Mouse (Mus musculus) retina, embryonic 14.5 days (tissue): ENCODE data around the gene Cmtm8.

Source experiments
- DNase-seq: peaks from one replicate; pipeline ENCODE4 v3.0.0-alpha.2; 2015; ENCODE audit warnings: low spot score

Gene Cmtm8

DNA sequence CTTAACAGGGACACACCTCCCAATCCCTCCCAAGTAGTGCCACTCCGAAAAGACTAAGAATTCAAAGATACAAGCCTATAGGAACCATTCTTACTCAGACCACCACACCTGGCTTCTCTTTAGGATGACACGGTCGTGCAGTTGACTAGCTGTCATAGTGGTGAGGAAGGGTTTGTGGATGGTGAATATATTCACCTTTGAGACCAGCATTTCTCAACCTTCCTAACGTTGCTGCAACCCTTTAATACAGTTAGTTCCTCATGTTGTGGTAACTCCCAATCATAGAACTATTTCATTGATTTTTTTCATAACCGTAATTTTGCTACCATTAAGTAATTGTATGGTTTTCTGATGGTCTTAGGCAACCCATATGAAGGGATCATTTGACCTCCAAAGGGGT, 56.8 kb downstream of the Cmtm8 start:
- no peak for DNase-seq

DNA sequence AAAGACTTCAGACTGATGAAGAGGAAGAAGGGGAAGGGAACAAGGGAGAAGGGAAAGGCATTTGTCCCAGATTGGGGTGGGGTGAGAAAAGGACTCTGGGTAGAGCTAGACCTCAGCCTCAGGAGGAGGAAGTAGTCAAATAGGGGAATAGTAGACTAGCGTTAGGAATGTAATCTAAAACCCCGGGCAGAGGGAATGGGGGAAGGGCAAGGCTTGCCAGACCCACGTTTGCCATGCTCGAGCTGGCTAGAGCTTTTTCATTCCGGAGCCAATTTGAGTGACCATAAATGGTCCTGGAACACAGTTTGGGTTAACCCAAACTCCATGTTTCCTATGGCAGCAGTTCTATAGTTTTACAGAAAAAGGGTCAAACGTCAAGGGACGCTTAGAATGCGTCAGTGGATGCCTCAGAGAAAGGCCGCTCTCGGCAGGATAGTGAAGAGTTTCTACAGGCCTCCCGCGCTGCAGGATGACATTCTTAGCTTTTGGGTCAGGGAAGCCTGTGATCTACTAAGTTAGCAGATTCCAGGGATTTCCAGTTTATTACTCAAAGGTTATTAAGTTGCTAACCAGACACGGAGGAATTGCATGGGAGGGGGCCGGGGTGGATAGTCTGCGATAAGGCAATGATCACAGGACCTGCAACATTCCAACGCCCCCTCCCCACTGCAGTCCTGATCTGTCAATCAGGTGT, 58.4 kb downstream of the Cmtm8 start:
- peak; percentile 54 for DNase-seq

DNA sequence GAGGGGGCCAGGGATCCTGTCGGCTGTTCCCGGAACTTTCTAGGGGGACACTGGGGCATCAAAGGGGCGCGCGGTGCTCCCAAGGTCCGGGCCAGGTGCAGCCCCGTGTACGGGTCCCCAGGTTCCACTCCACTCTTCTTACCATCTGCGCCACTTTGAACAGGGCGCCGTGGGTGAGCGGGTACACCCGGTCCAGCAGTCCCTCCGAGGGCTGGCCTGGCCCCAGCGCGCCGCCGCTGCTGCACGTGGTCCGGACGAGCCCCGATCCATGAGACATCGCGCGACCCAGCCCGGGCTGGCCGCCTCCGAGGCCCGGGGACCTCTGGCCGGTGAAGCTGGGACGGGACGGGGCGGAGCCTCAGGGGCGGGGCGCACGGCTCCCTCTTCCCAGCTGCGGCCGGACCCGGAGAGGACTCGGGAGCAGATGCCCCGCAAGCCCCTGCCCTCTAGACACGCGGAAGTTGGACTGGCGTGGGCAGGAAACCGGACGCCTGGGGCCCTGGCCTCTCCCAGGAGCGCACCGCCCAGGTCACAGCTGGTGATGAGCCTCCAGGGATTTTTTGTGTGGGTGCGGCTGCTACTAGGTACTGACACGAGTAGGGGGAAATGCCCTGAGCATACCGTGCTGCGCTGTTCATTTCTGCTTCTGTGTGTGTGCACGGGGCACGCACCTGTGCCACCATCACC, 62.3 kb downstream of the Cmtm8 start, which contains the start of gene Cmtm7:
Gene Cmtm7 (minus strand): TSS at position 331 of the 687 bp plus-strand sequence.
- peak; percentile 72 for DNase-seq

DNA sequence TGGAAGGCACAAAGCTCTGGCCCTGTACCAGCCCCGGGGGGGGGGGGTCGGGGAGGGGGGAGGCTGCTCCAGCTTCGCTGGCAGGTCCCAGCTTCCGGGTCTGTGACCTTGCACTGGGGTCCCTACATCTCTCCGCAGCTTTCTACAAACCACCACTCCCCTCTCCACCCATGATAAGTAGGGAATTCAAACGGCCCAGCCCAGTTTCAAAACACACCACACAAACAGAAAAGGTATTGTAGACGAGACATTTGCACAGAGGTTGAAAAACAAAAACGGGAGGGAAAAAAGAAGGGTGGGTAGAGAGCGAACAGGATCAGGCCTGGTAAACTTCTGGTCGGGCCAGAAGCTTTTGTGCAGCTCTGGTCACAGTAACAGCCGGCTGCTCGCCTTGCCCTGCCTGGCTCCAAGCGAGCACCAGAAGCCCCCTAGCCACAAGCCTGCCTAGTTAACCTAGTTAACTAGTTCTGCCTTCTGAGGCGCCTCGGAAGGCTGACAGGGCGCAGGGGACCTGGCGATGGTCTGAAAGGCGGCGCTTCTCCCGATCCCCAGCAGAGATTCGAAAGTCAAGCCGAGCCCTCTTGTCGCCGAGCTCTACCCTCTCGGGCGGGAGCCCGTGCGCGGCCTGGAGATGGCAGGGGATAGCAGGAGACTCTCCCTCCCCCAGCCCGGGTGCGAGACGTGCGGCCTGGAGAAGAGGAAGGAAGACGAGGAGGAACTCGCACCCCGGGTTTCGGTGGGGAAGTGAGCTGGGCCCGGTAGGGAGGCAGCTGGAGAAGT, 63.0 kb downstream of the Cmtm8 start:
- peak; percentile 51 for DNase-seq

DNA sequence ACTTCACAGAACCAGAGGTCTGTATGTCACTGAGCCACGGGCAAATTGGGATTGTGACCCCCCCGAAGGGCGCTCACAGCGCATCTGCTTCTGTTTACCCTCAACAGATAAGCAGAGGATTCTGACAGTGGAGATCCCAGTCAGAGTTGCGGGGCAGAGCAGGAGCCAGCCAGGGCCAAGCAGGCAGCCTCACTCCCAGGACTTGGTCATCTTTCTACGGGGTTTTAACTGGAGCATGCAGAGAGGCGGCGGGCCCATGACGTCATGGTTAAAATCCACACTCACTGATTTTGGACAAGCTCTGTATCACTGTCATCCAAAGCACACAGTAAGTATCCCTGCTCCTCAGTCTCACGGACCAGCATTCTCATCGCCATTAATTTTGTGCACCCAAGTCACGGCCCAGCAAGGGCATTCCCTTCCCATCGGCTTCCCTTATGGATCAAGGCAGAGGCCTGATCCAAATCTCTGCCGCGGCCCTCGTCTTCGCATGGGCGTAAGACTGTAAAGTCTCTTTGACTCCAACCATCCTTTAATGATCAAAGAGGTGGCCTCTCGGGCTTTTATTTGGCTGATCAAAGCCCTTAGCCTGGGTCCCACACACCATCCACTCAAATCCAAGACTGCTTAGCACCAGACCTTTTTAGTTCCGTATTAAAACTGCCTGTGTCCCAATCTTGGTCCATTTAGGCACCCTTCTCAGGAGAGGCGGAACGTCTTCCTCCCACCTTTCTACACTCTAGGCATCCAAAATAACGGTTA, 63.8 kb downstream of the Cmtm8 start:
- peak; percentile 38 for DNase-seq

DNA sequence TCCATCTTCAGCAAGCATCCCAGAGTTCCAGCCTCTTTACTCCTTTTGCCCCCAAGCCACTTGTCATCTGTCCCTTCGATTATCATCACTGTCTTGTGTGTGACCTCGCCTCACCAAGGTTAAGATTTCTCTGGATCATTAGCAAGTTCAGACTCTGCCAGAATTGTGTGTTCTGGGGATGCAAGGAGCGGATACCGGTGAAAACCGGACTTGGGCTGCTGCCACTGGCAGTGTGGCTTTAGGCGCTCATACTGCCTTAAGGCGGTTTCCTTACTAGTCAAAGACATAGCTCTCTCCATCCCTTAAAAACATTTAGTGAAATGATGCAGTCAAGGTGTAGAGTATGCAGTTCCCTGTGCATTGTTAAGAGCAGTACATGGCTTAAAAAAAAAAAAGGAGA, 65.1 kb downstream of the Cmtm8 start:
- no peak for DNase-seq

DNA sequence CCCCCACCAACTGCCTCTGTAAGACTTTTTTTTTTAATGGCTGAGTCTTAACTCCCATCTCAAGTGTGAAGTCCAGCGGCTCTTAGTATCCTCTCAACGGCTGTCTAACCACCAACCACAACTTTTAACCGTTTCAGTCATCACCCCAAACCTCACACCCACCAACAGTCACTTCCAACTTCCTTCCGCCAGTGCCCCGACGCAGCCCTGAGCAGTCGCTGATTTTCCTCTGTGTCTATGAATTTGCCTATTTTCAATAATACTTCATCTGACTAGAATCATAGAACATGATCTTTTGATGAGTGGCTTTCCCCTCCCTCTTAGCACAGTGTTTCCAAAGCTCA, 65.9 kb downstream of the Cmtm8 start:
- no peak for DNase-seq

DNA sequence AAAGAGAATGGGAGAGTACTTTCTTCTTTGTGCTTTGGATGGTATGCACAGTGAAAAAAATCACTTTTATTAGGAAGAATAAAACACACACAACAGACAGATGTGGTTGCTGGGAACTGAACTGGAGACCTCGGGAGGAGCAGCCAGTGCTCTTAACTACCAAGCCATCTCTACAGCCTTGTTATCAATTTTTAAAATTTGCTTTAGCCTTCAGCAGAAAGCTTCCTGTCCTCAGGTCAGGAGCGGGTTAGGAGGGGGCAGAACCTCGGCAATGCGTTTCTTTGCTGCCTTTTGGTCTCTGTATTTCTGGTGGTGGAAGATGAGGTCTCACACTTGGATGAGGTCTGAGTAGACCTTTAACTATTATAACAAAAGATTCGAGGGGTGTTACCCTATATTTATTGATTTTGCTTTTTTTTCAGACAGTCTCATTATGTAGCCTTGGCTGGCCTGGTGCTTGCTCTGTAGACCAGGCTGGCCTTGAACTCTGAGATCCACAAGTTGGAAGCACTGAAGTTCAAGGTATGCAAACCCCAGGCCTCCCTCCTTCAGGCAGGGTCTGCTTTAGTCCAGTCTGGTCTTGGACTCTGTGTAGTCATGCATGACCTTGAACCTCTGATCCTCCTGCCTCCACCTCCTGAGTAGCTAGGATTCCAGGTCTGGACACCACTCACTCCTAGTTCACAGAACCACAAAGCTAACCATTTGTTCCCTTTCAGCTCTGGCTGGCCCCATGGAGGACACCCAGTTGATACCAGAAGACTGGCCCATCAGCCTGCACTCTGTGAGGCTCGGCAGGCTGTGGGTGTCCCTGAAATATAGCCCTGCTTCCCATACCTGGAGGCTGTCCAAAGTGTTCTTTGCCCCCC, 66.5 kb downstream of the Cmtm8 start:
- DNase-seq: no peak

DNA sequence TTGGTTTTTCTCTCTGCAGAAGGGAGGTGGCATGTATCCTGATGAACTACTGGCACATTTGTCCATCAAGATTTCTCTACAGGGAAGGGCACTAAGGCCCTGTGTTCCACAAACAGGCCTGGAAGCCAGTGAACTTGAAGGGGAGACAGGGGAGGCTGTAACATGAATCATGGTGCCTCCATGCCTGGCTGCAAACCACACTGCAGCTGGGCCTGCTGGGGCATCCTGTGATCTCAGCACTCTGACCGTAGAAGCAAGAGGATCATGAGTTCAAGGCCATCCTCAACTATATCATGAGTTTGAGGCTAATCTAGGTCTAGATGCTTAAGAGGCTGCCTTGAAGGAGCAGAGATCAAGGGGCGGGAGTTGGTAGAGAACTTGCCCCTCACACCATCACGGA, 67.6 kb downstream of the Cmtm8 start:
- DNase-seq: no peak

DNA sequence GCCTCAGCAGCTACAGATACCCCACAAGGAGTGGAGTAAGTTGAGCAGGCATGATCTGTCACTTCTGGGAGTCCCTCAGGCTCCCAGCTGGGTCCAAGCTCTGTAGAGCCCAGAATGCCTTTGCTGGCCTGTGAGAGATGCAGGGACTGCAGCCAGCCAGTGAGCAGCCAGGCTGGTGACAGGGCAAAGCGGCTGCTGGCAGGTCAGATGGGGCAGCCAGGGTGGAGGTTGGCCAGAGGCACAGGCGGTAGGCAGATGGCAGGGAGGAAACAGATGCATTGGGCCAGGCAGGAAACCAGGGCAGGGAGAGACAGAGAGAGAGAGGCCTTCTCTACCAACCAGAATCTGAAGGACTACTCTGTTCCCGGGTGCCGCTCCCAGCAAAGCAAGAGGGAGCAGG, 68.7 kb downstream of the Cmtm8 start:
- peak; percentile 46 for DNase-seq

DNA sequence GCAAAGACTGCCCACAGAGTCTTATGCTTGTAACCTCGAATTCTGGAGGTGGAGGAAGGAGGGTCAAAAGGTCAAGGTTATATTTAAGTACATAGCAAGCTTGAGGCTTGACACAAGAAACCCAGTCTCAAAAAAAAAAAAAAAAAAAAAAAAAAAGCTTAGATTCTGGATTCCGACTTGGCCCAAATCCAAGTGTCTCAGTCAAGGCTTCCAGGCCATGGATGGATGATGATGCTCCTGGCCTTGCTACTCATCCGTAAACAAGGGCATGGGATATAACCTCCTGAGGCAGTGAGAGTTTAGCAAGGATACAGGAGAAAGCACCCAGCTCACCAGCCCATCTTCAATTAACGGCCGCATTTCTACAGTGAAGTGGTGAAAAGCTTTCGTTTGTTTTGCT, 69.3 kb downstream of the Cmtm8 start:
- DNase-seq: no peak

DNA sequence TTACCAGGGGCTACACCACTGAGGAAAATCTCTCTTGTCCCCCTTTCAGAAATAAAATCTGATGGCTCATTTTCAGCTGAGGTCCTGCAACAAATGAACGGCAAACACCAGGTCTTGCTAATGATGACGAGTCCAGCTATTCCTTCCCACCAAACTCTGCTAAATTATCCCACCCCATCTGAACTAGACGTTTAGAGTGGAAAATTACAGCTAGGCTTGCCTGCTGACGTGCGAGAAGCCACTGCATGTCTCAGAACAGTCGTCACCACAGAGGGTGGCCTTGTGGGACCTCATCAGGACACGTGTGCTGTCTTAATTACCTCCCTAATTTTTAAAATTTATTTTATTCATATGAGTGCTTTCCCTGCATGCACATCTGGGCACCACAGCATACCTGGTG, 72.4 kb downstream of the Cmtm8 start:
- DNase-seq: no peak

DNA sequence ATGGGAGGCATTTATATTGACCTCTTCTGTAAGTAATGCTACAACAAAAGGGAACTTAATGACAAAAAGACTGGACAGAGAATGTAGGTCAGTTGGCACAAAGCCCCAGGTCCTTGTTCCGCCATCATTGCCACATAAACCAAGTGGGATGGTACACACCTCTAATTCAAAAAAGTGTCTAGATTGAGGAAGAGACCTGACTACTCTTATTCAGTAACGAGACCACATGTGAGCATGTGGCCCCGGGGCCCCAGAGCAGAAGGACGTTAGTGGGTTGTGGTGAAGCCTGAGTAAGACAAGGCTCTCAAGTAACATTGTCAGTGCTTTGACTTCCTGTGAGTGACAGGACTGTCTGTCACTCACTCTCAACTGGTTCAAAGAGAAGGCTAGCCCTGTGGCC, 73.7 kb downstream of the Cmtm8 start:
- no peak for DNase-seq

DNA sequence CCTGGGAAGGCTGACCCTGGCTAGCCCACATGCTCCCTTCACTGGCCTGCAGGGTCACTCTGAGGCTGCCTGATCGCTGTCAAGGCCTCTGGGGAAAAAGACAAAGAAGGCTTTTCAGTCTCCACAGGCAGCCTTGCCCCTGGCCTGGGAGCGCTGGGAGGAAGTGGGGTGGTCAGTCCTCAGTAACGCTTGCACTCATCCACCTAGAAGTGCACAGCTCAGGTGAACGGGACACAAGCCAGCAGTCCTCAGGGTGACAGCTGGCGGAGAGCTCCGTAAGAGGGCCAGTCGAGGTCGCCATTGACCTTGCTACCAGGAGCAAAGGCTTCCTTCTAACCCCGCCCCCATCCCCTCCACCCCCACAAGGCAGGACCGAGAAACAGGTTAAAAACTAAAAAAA, 75.9 kb downstream of the Cmtm8 start:
- peak; percentile 29 for DNase-seq

DNA sequence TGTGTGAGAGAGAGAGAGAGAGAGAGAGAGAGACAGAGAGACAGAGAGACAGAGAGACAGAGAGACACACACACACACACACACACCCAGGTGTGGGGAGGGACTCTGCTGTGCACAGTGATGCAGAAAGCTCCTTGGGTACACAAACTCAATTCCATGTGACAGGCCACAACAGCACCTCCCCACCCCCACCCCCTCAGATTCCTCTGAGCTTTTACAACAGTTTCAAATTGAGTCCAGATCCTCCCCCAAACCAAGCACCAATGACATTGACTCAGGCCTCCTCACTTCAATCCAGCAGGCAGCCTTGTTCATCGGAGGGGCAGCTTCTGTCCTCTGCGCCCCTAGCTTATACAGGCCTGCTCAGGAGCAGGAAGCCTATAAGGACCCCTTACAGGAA, 76.4 kb downstream of the Cmtm8 start:
- no peak for DNase-seq

DNA sequence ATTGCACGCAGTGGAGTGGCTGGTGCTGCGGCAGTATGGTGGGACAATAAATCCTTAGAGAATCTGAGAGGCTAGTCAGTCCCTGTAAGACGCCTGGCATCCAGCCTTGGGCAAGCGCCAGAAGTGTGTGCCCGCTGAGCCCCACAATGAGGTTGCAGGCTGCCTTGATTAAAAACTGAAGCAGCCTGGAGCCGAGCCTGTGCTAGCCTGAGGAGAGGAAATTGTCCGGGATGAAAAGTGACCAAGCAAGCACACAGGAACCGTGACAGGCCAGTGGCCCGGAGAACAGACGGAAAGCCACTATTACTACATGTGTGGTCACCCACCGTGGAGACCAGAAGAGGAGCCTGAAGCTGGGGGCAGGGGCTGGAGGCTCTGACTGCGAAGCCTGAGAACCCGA, 76.9 kb downstream of the Cmtm8 start:
- DNase-seq: no peak

DNA sequence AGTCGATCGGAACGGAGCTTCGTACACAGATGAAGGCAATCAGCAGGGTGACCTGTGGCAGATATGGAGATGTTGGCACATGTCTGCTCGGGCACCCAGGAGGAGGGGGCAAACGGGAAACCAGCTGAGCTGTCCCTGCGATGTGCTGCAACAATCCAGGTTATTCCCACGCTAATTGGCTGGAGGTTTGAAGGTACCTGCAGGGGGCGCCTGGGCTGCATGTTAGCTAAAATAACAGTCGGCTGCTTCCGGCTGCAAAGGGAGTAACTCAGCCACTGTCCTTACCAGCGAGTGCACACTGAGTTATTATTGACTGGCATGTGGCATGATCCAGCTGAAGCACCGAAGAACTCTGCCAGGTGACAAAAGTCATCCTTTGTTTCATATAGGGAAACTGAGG, 80.6 kb downstream of the Cmtm8 start:
- DNase-seq: peak; percentile 77

DNA sequence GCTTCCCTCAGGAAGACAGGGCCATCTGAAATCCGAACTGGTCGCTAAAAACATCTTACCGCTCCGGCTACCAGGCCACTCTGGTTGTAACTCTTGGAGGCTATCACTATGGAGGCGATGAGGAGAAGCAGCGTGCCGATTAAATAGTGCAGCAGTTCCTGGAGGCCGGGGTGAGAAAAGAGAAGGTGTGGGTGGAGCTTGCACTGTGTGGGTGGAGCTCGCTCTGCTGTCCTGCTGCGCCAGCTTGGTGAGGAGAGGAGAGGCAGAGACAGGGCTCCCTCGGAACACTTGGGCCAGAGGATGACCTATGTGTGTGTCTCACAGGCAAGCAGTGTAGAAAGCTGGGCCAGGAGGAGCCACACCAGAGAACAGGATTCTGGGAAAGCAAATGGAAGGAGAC, 82.1 kb downstream of the Cmtm8 start:
- DNase-seq: no peak

DNA sequence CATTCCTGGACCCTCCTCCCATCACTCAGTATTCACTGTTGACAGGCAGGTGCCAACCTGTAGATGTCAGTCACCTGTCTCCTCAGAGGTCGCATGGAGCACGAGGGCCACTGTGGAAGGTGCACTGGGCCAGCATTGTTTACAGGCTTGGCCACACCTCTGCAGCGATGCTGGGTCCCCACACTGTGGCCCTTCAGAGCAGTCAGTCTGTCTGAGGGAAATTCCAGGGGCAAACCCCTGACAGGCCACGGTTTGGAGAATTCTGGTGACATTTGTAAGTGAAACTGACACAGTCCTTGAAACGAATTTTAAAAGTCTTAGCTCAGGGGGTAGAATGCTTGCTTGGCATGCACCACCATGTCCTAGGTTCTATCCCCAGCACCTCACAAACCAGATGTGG, 83.6 kb downstream of the Cmtm8 start:
- no peak for DNase-seq

DNA sequence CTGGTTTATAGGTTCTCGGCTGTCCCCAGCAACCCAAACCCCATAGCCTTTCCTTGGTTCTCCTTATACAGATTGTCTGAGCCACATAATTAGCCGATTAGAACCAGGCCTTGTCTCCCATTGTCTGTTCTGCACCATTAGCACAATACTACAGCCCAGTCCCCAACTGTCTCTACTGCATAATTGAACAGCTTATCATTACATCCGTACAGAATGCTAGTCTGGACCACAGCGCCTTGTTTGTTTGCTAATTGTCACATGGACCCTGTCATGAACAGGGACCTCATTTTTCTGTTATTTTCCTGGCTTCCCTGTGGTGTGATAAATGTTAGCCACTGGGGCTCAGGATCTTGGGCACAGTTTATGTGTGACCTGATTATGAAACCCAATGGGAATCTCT, 84.1 kb downstream of the Cmtm8 start:
- peak; percentile 69 for DNase-seq

DNA sequence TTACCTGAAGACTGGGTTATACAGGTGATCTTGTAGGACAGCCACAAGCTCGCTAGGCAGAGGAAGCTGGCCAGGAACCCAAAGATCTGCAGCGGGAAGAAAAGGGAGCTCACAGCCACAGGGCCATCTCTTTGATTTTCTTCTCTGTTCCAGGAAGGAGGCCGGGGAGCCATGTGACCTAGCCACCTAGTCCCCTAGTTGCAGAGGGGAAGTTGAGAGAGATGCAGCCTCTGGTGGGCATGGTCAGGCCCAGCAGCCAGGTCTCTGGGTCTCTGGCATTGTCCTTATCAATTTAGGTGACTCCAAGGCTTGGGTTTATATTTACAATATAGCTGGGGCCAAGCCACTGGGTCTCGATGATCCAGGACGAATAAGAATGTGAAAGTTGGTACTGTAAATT, 85.2 kb downstream of the Cmtm8 start:
- no peak for DNase-seq

DNA sequence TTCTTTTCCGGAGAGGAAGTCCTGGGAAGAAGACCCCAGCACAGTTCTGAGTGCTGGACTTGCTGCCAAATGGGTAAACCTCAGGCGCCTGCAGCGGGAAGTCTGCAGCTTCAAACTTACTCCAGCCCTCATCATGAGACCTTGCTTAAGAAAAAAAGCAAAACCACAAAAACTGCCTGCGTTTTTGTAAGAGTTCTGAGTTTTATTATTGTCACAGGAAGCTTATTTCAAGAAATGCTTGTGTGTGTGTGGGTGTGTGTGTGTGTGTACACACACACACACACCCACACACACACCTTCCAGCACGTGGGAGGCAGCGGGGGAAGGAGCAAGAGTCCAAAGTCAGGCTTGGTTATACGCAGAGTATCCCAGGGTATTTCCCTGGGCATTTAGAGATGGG, 85.7 kb downstream of the Cmtm8 start:
- DNase-seq: no peak
